Mouse (Mus musculus) hindbrain, embryonic 14.5 days (tissue): Measurements from ENCODE around the gene Fcgr3. TPM values are rescaled to one million over a fixed set of nuclear protein-coding genes. Genes with fewer than 3 reads are reported as not detected.
"Not testable (repeated sequence)": the region's sequence is repeated elsewhere in the genome, so short reads cannot be mapped to it uniquely, and the experiment has no call there.

Experiments used
- ATAC-seq: fragments of 200-750 bp; cut with Nextera tagmentation; 2 replicates; pipeline ENCODE4 v1.8.0; 2017; ENCODE audit warnings: moderate number of reproducible peaks, mild to moderate bottlenecking, moderate TSS enrichment, moderate library complexity; ENCODE audit not compliant: low FRiP score
- DNase-seq: peaks from one replicate; pipeline ENCODE4 v3.0.0-alpha.2; 2015; ENCODE audit warnings: low spot score
- H3K27ac ChIP-seq: fragments of 300-500 bp; sonication (generic); 2 replicates; pipeline ENCODE4 v1.5.1; 2014; ENCODE audit warnings: mild to moderate bottlenecking, moderate library complexity
- H3K27me3 ChIP-seq: fragments of 300-500 bp; sonication (generic); 2 replicates; pipeline ENCODE4 v1.6.1; 2014; ENCODE audit warnings: mild to moderate bottlenecking, low read length, mixed read lengths; ENCODE audit not compliant: control insufficient read depth, insufficient read depth
- H3K36me3 ChIP-seq: fragments of 300-500 bp; sonication (generic); replicated peaks from 2 replicates; pipeline ENCODE4 v1.6.1; 2014; ENCODE audit not compliant: control insufficient read depth, insufficient read depth
- H3K4me1 ChIP-seq: fragments of 300-500 bp; sonication (generic); replicated peaks from 2 replicates; pipeline ENCODE4 v1.6.1; 2014; ENCODE audit warnings: antibody characterized with exemption, low read length, mixed read lengths; ENCODE audit not compliant: control insufficient read depth, insufficient read depth
- H3K4me2 ChIP-seq: fragments of 300-500 bp; sonication (generic); replicated peaks from 2 replicates; pipeline ENCODE4 v1.6.1; 2014; ENCODE audit warnings: mild to moderate bottlenecking, moderate library complexity
- H3K4me3 ChIP-seq: fragments of 300-500 bp; sonication (generic); replicated peaks from 2 replicates; pipeline ENCODE4 v1.5.1; 2014; ENCODE audit warnings: mild to moderate bottlenecking, low read length
- H3K9ac ChIP-seq: fragments of 300-500 bp; sonication (generic); 2 replicates; pipeline ENCODE4 v1.6.1; 2014
- H3K9me3 ChIP-seq: fragments of 300-500 bp; sonication (generic); 2 replicates; pipeline ENCODE4 v1.6.1; 2016; ENCODE audit warnings: low read length; ENCODE audit not compliant: control insufficient read depth
- WGBS: fragments of 180-500 bp; shearing (Covaris S2); extraction: QIAGEN DNeasy Blood & Tissue Kit; methylation state at CpG from one replicate; pipeline ENCODE4 v1.1.7; 2014; 5-methylcytosine and 5-hydroxymethylcytosine counted together
- polyA plus RNA-seq: library from polyadenylated mRNA; unstranded; fragments of >200 nt; fragmentation: Nextera tagmentation; extraction: Ambion mirVana; gene quantifications from 2 replicates; pipeline ENCODE4 v1.2.1, GENCODE M21; 2014

Fcgr3 gene
- polyA plus RNA-seq, 1 experiment from 2014 or later = 11.6 TPM

- Histone ChIP-seq H3K9ac (no peak overlapping the region), H3K27ac (no peak overlapping the region), H3K36me3 (no peaks in the 10 kb centered on the region), H3K4me3 (no peak overlapping the region), H3K9me3 (no peaks in the 10 kb centered on the region), H3K4me2 (no peak overlapping the region), H3K27me3 (peaks cover 30% of the 10 kb centered on the region), H3K4me1 (no peaks in the 10 kb centered on the region)
- DNase-seq (no peak), ATAC-seq (no peak)
- 80% methylated on average over 2 of the region's 2 CpGs for WGBS
Observed at GRCm38 (mm10) chr1:171090761-171091160, 26.0 kb upstream of the Fcgr3 start.

GRCm38 (mm10) chr1:171089891-171090290, 25.2 kb upstream of the Fcgr3 start:
- Histone ChIP-seq H3K36me3 (no peaks in the 10 kb centered on the region), H3K4me3 (no peak overlapping the region), H3K9ac (no peak overlapping the region), H3K9me3 (no peaks in the 10 kb centered on the region), H3K4me1 (no peaks in the 10 kb centered on the region), H3K4me2 (no peak overlapping the region), H3K27ac (no peak overlapping the region), H3K27me3 (peaks cover 25% of the 10 kb centered on the region)
- WGBS = 91% methylated on average over 1 of the region's 1 CpGs
- ATAC-seq (no peak), DNase-seq (no peak)

- not testable (repeated sequence) for H3K9ac ChIP-seq, H3K27ac ChIP-seq, H3K9me3 ChIP-seq, H3K4me1 ChIP-seq, ATAC-seq, H3K36me3 ChIP-seq
- peak; percentile 24 for DNase-seq
- WGBS = 4% methylated on average over 10 of the region's 10 CpGs
- H3K4me3 ChIP-seq = 0 out of 2 replicates have a peak overlapping the region, but pooled peaks have one; percentile 7
- H3K4me2 ChIP-seq = peak overlapping the region; percentile 40
- peaks cover 17% of the 10 kb centered on the region for H3K27me3 ChIP-seq
Observed at GRCm38 (mm10) chr1:171088237-171088869, 23.6 kb upstream of the Fcgr3 start.

GRCm38 (mm10) chr1:171085718-171086117, 21.0 kb upstream of the Fcgr3 start:
- H3K27ac ChIP-seq = no peak overlapping the region
- H3K27me3 ChIP-seq = peaks cover 24% of the 10 kb centered on the region
- ATAC-seq (no peak), DNase-seq (peak; percentile 43)
- H3K4me2 ChIP-seq = peak overlapping the region; percentile 83
- H3K9me3 ChIP-seq = no peaks in the 10 kb centered on the region
- no peaks in the 10 kb centered on the region for H3K4me1 ChIP-seq
- peak overlapping the region; percentile 56 for H3K9ac ChIP-seq
- peak overlapping the region; percentile 49 for H3K4me3 ChIP-seq
- under 1% methylated on average over 26 of the region's 26 CpGs for WGBS
- no peaks in the 10 kb centered on the region for H3K36me3 ChIP-seq

GRCm38 (mm10) chr1:171081512-171082231, 16.9 kb upstream of the Fcgr3 start:
- peak; percentile 18 for ATAC-seq
- not testable (repeated sequence) for DNase-seq

GRCm38 (mm10) chr1:171079825-171080224, 15.1 kb upstream of the Fcgr3 start:
- ATAC-seq = peak; percentile 19
- not testable (repeated sequence) for DNase-seq, H3K9me3 ChIP-seq, H3K4me2 ChIP-seq, H3K4me1 ChIP-seq, H3K27ac ChIP-seq, H3K9ac ChIP-seq, H3K4me3 ChIP-seq, H3K36me3 ChIP-seq
- peaks cover 16% of the 10 kb centered on the region for H3K27me3 ChIP-seq
- WGBS = no CpG with 5 or more reads among the region's 43 CpGs

More at GRCm38 (mm10) chr1:171081512-171082231, 16.9 kb upstream of the Fcgr3 start:
- H3K4me1 ChIP-seq, H3K4me3 ChIP-seq, H3K4me2 ChIP-seq, H3K27ac ChIP-seq, H3K36me3 ChIP-seq, H3K9ac ChIP-seq, H3K9me3 ChIP-seq: not testable (repeated sequence)
- WGBS = 37% methylated on average over 9 of the region's 17 CpGs
- peaks cover 21% of the 10 kb centered on the region for H3K27me3 ChIP-seq

- H3K36me3 ChIP-seq, H3K4me2 ChIP-seq, H3K27ac ChIP-seq, H3K4me1 ChIP-seq, H3K4me3 ChIP-seq, DNase-seq, H3K9me3 ChIP-seq, H3K9ac ChIP-seq: not testable (repeated sequence)
- peak; percentile 18; the same call in 1 of the 2 replicates for ATAC-seq
- WGBS = 0% methylated on average over 1 of the region's 35 CpGs
- H3K27me3 ChIP-seq = peaks cover 17% of the 10 kb centered on the region
Observed at GRCm38 (mm10) chr1:171079345-171079744, 14.6 kb upstream of the Fcgr3 start.

- H3K27ac ChIP-seq, H3K9ac ChIP-seq, H3K4me1 ChIP-seq, H3K36me3 ChIP-seq, H3K9me3 ChIP-seq, ATAC-seq, H3K4me3 ChIP-seq: not testable (repeated sequence)
- WGBS = 22% methylated on average over 12 of the region's 12 CpGs
- DNase-seq = peak; percentile 28
- Histone ChIP-seq H3K27me3 (peaks cover 24% of the 10 kb centered on the region), H3K4me2 (peak overlapping the region; percentile 42)
Observed at GRCm38 (mm10) chr1:171078419-171078818, 13.7 kb upstream of the Fcgr3 start.

- not testable (repeated sequence) for H3K9ac ChIP-seq, H3K36me3 ChIP-seq, H3K4me3 ChIP-seq, H3K4me1 ChIP-seq, H3K27ac ChIP-seq, H3K9me3 ChIP-seq, DNase-seq
- ATAC-seq = peak; percentile 18; the same call in 1 of the 2 replicates
- H3K27me3 ChIP-seq = peaks cover 24% of the 10 kb centered on the region
- 3% methylated on average over 17 of the region's 27 CpGs for WGBS
- peak overlapping the region; percentile 42 for H3K4me2 ChIP-seq
Observed at GRCm38 (mm10) chr1:171077955-171078354, 13.2 kb upstream of the Fcgr3 start.
